Mouse (Mus musculus) testis, postnatal 10 days (tissue): ENCODE data around the gene Hoxb7.

Source experiments
- DNase-seq: peaks from one replicate; pipeline ENCODE4 v3.0.0; 2021; ENCODE audit warnings: low spot score

Hoxb7 gene

GRCm38 (mm10) chr11:96284774-96285734, 1.4 kb upstream of the Hoxb7 start:
- DNase-seq, result no peak

GRCm38 (mm10) chr11:96286739-96287385, 439 bp downstream of the Hoxb7 start:
- no peak for DNase-seq

GRCm38 (mm10) chr11:96287411-96287810, 988 bp downstream of the Hoxb7 start:
- DNase-seq, result no peak

GRCm38 (mm10) chr11:96288455-96289221, 2.2 kb downstream of the Hoxb7 start:
- no peak for DNase-seq

DNA sequence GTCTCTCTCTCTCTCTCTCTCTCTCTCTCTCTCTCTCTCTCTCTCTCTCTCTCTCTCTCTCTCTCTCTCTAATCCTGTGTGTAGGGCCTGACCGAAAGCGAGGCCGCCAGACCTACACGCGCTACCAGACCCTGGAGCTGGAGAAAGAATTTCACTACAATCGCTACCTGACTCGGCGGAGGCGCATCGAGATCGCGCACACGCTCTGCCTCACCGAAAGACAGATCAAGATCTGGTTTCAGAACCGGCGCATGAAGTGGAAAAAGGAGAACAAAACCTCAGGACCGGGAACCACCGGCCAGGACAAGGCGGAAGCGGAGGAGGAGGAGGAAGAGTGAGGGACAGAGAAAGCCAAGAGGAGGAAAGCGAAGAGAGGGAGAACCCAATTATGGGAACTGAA, 2.9 kb downstream of the Hoxb7 start:
- DNase-seq, result no peak

DNA sequence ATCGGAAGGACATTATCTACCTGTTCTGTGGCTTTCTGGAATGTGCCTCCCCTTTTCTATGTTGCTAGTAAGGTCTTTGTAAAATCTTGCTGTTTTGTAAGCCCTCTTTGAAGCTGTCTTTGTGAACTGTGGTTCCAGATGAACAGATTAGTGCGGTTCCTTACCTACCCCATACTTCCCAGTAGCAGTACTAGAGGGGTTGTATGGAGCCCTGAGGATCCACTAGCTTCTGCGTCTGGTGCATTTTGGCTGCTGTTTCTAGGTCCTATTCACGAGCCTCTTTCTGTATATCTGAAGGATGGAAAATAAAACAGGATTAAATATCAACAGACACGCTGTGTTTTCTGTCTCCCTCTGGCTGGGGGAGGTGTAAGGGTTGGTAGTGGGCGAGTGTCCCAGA, 3.4 kb downstream of the Hoxb7 start:
- DNase-seq, result no peak

GRCm38 (mm10) chr11:96290705-96291355, 4.4 kb downstream of the Hoxb7 start:
- DNase-seq, result no peak

DNA sequence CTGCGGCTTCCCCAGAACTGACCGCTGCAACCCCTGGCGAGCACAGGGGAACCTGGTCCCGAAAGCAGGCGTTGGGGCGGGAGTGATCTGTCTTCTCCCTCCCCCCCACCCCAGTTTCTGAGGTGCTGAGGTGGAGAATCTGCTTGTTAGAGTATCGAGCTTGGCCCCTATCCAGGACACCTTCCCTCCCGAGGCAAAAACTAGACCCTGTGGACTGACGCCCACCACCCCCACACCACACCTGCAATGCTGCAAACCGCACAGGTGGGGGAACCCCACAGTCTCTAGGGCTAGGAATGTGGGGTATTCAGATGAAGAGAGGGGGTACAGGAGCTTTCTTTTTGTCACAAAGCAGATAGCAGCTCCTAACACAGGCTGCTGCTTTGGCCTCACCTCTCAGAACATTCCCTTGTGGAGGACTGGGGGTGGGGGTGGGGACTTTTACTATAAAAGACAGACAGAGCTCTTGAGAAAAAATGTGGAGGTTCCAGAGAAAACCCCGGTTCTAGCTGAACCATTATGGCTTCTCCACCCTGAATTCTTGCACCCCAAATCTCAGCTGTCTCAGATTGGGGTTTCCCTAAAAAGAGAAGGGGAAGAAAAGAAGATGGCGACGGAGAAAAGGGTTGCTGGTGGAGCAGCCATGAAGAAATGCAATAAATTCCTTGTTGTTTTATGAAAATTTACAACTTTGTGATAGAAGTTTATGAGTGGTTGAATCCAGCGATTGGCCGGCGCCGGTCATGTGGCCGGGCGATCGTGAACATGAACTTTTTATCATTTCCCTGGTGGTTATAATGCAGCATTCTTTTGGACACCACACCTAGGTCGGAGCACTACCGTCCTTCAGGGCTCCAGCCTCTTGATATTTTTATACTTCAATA, 5.5 kb downstream of the Hoxb7 start, which contains the start of gene Hoxb6:
Hoxb6 (plus strand) TSS at position 796 of the 884 bp plus-strand sequence.
- no peak for DNase-seq

- DNase-seq, result no peak
Measured at GRCm38 (mm10) chr11:96292565-96293301, 6.3 kb downstream of the Hoxb7 start.

GRCm38 (mm10) chr11:96293302-96293921, 7.0 kb downstream of the Hoxb7 start:
- DNase-seq, result no peak

DNA sequence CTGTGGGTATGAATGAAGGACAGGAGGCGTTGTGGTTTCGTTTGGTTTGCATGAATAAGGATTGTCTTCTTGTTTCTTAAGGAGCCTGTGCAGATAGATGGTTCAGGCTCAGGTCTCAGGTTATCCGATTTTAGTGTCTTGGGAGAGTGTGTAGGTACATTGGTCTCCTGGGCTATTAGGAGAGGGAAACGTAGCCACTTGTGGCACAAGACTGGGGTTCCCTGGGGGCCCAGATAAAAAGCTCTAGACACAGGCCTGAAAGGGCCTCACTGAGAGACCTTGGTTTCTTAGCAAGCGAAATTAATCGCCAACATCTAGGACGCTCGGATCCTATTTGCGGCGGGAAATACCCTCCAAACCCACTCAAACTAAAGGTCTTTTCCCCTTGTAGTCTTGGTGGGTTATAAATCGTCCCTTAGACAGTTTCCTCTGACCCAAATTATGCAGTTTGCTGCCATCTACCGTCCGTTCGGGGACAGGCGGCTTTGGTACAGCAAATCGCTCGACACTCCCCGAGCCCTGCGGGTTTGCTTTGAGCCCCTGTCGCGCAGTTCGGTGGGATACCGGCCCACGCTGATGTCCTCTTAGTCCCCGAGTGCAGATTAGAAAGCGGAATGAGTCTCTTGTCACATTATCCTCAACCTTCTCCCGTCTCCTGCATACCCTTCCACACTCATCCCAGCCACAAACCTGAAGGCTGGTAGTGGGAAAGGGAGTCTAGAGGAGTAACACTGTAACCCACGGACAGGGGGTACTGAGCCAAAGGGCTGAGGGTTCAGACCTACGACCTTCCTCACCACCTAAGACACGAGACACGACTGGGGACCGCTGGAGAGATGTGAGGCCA, 8.0 kb downstream of the Hoxb7 start:
- peak; percentile 83 for DNase-seq

- no peak for DNase-seq
Measured at GRCm38 (mm10) chr11:96295092-96295835, 8.8 kb downstream of the Hoxb7 start.

DNA sequence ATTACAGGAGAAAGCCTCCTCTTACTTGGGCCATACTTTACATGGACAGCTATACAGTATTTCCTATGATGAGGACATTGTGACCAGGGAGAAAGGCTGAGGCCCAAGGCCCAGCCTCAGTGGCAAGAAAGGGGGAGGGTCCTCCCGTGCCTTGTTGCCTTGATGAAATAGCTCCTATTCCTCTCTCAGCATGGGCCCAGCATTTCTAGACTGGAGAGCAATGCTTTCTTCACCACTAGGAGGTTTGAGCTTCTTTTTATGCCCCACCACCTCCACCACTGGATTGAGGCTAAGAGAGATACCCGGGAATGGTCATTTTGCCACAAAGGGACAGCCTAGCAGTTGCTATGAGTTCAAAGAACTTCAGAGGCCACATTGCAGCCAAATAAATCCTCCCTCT, 10.6 kb downstream of the Hoxb7 start:
- no peak for DNase-seq

DNA sequence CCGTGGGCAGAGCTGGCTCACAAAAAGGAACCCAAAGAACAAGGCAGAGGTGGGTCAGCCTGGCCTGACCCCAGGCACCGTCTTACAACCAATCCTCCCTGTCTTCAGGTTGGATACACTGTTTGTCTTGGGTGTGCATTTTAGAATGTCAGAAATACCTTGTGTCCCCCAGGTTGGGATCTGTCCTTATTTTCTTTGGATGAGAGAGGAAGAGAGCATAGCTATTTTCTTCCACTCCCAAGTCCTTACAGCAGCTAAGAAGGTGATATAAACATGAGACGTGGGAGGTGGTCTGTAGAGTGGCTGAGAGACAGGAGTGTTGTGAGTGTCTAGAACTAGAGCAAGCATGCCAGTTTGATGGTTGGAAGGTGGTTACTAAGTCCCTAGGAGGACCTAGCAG, 11.0 kb downstream of the Hoxb7 start:
- DNase-seq, result no peak

DNA sequence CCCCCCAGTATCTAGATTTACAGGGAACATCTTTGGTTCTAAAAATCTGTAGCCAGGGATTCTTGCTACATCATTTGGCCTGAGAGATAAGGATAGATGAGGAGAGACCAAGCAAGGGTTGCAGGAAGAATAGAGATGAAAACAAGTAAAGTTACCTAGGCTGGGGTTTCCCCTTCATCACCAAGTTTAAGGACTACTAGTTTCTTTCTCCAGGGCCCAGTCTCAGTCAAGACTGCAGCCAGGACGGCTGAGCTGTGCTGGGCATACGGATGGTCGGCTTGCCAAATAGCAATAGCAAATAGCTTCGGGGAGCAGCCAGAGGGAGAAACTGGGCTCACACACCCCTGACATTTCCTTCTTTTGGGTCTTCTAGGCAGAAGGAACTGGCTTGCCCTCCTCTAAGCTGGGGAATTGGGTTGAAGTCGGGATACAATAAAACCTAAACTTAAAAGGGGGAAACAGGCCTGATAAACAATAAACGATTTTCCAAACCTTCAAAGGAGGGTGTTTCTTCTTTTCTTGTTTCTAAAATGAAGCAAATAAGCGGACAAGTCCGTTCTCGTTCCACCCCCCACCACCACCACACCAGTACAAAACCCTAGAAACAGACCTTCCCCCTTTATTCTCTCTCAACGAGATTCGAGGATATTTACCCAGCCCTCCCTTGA, 11.7 kb downstream of the Hoxb7 start:
- DNase-seq, result no peak

DNA sequence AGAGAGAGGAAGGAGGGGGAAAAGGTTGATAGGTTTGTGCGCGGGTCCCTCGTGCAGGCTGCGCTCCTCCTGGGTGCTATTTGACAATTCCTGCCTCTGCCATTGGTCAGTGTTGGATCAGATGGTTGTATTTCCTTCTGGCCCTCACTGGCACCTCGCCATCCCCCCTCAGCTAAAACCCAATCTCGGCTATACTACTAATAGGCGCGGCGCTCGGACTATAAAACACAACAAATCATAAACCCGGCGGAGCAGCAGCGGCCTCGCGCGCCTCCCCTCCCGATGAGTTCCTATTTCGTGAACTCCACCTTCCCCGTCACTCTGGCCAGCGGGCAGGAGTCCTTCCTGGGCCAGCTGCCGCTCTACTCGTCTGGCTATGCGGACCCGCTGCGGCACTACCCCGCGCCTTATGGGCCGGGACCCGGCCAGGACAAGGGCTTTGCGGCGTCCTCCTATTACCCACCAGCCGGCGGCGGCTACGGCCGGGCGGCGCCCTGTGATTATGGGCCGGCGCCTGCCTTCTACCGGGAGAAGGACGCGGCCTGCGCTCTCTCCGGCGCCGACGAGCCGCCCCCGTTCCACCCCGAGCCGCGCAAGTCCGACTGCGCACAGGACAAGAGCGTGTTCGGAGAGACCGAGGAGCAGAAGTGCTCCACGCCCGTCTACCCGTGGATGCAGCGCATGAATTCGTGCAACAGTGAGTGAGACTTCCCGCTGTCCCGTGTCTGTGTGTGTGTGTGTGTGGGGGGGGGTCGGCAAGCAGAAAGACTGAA, 12.7 kb downstream of the Hoxb7 start:
- no peak for DNase-seq

DNA sequence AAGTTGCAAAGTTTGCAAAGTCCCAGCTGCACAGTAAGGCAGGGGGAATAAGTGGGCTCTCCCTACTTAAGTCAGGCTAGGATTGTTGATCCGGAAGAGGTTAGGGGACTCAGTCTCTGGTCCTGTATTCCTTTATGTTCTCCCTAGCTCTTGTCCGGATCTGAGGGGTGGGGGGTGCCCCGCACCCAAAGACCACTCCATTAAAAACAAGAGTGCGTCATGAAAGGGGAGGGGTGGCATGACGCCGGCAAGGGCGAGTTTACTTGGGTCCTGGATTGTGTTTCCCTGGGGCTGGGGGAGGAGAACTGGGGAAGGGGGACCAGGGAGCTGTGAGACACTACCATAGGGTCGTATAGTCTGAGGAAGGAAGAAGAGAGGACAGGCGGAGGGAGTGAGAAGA, 13.4 kb downstream of the Hoxb7 start:
- no peak for DNase-seq
